Mouse (Mus musculus) right cerebral cortex, postnatal 14 days (tissue): ENCODE measurements around the gene Vnn3.

Experiments used
- DNase-seq: peaks from one replicate; pipeline ENCODE4 v3.0.0; 2022

Gene Vnn3

GRCm38 (mm10) chr10:23851228-23851912 is at the start of gene Vnn3:
Vnn3 (plus strand) TSS chr10:23851462.
- DNase-seq, result no peak

GRCm38 (mm10) chr10:23802911-23803310 is 48.4 kb upstream of the Vnn3 start:
- no peak for DNase-seq

GRCm38 (mm10) chr10:23804665-23805064 is 46.6 kb upstream of the Vnn3 start:
- no peak for DNase-seq

GRCm38 (mm10) chr10:23806201-23806600 is 45.1 kb upstream of the Vnn3 start:
- DNase-seq, result no peak

GRCm38 (mm10) chr10:23811635-23812437 is 39.4 kb upstream of the Vnn3 start:
- peak; percentile 81 for DNase-seq

- DNase-seq, result no peak
Measured at GRCm38 (mm10) chr10:23812438-23812759, 38.9 kb upstream of the Vnn3 start.

- no peak for DNase-seq
Measured at GRCm38 (mm10) chr10:23812852-23813766, 38.2 kb upstream of the Vnn3 start.

- DNase-seq, result peak; percentile 85
Measured at GRCm38 (mm10) chr10:23815168-23815567, 36.1 kb upstream of the Vnn3 start.

- DNase-seq, result no peak
Measured at GRCm38 (mm10) chr10:23816241-23816640, 35.0 kb upstream of the Vnn3 start.

GRCm38 (mm10) chr10:23826516-23826915 is 24.7 kb upstream of the Vnn3 start:
- no peak for DNase-seq

- no peak for DNase-seq
Measured at GRCm38 (mm10) chr10:23836003-23836964, 15.0 kb upstream of the Vnn3 start.

- no peak for DNase-seq
Measured at GRCm38 (mm10) chr10:23837115-23837514, 14.1 kb upstream of the Vnn3 start.

- DNase-seq, result no peak
Measured at GRCm38 (mm10) chr10:23838910-23839309, 12.4 kb upstream of the Vnn3 start.

GRCm38 (mm10) chr10:23839368-23839767 is 11.9 kb upstream of the Vnn3 start:
- no peak for DNase-seq

GRCm38 (mm10) chr10:23840496-23840895 is 10.8 kb upstream of the Vnn3 start:
- no peak for DNase-seq

- no peak for DNase-seq
Measured at GRCm38 (mm10) chr10:23852096-23852495, 834 bp downstream of the Vnn3 start.

- DNase-seq, result no peak
Measured at GRCm38 (mm10) chr10:23864362-23865312, 13.4 kb downstream of the Vnn3 start.

- DNase-seq, result no peak
Measured at GRCm38 (mm10) chr10:23880695-23881094, 29.4 kb downstream of the Vnn3 start.

GRCm38 (mm10) chr10:23884910-23885309 is 33.6 kb downstream of the Vnn3 start:
- no peak for DNase-seq

GRCm38 (mm10) chr10:23886060-23886459 is 34.8 kb downstream of the Vnn3 start:
- no peak for DNase-seq

GRCm38 (mm10) chr10:23892987-23893386 is 41.7 kb downstream of the Vnn3 start:
- DNase-seq, result no peak
